Mouse (Mus musculus): Measurements from ENCODE around the gene Hhipl1.

Hhipl1 gene

DNA sequence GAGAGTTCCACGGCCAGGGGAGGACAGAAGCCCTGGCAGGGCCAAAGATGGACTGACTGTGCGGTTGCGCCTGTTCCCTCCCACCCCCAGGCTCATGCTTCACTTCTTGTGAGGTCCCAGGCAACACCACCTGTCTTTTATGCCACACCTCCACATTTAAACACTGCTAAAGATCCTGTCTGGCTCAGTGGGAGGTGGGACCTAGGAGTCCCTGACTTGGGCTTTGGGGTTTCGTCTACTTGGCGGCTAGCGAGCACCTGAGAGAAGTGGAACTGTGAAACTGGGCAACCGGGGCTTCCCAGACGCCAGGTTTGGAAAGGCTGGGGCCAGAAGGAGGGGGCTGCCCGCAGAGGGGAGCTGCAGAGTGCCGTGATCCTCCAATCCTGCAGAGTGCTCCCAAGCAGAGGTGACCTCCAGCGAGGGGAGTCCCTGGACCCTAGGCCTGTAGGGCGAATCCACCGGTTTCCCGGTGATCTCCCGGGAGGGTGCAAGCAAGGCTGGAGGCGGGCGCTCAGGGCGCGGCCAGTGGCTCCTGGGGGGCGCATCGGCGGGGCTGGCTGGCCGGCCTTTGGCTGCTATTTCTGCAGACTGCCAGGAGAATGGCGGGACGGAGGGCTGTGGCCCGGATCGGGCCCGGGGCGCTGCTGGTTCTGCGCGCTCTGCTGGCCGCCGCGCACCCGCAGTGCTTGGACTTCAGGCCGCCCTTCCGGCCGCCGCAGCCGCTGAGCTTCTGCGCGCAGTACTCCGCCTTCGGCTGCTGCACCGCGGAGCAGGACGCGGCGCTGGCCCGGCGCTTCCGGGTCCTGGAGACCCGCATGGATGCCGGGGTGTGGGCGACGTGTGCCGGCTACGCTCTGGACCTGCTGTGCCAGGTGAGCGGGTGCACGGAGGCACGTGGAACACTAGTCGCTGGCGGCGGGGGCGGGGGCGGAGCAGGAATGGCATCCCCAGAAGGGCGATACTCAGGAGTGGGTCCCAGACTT is at the start of gene Hhipl1:
Gene Hhipl1 (plus strand): TSS at position 459 of the 983 bp plus-strand sequence.
- peak; percentile 75 to 82 for DNase-seq

DNA sequence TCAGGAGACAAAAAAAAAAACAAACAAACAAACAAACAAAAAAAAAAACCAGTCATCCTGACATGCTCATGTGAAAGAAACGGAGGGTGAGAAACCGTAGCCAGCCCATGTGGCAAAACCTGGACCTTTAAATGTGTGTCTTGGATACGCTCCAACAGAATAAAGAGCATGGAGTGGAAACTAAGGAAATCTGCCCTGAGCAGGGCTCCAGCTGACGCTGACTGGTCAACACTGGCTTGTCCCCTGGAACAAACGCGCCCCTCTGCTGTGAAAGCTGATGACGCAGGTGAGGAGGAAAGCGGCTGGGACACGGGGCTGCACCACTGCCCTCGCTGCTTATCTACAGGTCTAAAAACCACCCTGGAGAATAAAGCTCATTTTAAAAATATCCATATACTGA is 49.3 kb upstream of the Hhipl1 start:
- DNase-seq, result no peak

- no peak for DNase-seq
Observed at GRCm38 (mm10) chr12:108259322-108260049, 46.6 kb upstream of the Hhipl1 start.

DNA sequence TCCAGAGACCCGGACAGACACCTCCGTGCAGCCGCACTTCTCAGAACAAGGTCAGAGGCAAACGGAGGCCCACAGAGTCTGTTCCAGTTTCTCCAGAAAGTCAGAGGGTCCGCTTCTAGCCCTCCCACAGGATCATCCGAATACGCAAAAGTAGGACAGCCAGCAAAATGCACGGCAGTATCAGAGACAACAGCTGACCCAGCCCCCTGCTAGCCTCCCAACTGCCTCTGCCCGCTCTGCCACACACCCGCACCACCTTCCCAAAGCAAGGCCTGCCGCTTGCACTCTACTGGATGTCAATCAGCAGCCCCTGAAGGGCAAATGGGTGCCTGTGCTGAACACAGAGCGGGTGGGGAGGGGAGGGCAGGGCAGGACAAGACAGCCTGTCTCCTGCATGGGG is 45.1 kb upstream of the Hhipl1 start:
- no peak for DNase-seq

DNA sequence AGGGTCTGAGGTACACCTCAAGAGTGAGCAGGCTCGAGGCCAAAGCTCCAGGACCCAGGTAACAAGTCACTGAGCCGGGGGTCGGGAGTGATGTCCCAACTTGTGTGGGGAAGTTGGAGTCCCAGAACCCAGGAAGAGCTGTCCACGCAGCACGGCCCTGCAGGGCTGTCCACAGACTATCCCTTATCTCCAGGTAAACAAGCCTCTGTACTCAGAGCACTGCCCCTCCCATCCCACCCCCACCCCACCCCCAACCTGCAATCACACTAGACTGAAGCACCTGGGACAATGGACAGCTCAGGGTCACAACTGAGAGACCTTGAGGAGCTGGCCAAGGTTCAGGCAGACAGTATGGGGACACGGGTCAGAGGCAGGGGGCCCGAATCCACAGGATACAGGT is 41.2 kb upstream of the Hhipl1 start:
- DNase-seq, result no peak

- DNase-seq, result peak in 1 of 2 experiments; percentile 63
Observed at GRCm38 (mm10) chr12:108265831-108266619, 40.0 kb upstream of the Hhipl1 start.

GRCm38 (mm10) chr12:108267653-108268052 is 38.4 kb upstream of the Hhipl1 start:
- no peak for DNase-seq

DNA sequence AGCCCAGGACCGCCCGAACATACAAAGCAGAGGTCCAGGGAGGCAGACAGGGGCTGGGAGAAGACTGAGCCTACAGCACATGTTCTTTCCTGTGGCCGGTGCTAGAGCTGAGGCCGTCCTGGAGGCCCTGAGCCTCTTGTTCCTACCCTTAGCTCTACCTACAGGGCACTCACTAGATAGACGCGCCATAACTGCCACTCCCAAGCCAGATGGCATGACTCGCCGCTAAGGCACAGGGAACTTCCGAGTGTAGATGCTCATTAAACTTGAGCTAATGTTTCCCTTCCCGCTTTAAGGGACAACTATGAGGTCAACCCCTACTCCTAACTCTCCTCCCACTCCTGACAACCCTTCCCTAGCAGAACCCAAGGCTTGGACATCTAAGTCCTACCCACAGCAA is 37.1 kb upstream of the Hhipl1 start:
- DNase-seq, result no peak

DNA sequence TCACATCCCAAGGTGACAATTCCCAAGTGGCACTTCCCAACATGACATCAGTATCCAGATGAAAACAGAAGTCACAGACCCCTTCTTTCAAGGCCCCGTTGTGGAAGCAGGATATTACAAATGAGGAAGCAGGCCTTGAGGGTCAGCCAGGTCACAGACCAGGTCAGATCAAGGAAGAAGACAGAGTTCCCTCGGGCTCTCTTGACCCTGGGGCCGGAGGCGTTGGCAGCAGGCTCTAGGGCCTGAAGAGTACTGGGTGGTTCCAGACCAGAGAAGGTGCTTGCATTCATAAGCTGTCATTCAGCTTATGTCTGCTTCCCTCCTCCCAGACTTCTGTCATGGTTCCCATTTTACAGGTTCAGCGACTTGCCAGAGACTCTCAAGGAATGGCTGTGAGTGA is 36.4 kb upstream of the Hhipl1 start:
- DNase-seq, result no peak

DNA sequence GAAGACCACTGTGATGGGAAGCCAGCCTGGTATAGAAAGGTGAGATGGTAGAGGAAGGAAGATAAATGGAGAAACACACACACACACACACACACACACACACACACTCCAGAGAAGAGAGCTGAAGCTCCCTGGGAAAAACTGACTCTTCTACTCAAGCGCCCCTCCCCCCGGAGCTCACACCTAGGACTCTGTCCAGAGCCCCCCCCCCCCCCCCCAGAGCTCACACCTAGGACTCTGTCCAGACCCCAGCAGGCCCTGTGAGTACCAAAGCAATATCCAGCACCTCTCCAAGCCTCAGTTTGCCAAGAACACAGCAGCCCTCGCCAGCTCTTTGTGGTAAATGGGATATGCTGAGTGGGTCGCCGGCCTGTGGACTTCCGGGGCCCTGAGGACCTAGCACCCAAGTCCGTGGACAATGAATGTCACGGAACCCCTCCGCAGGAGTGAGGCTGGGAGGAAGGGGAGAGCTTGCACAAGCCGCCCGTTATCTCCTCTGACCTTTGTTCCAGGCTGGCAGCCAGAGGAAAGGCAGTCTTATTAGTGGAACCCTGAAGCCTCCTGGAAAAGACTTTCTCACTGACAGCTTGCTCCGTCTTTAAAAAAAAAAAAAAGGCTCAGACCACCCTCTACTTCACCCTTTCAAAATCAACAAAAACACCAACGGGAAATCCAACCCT is 35.7 kb upstream of the Hhipl1 start:
- DNase-seq, result no peak

DNA sequence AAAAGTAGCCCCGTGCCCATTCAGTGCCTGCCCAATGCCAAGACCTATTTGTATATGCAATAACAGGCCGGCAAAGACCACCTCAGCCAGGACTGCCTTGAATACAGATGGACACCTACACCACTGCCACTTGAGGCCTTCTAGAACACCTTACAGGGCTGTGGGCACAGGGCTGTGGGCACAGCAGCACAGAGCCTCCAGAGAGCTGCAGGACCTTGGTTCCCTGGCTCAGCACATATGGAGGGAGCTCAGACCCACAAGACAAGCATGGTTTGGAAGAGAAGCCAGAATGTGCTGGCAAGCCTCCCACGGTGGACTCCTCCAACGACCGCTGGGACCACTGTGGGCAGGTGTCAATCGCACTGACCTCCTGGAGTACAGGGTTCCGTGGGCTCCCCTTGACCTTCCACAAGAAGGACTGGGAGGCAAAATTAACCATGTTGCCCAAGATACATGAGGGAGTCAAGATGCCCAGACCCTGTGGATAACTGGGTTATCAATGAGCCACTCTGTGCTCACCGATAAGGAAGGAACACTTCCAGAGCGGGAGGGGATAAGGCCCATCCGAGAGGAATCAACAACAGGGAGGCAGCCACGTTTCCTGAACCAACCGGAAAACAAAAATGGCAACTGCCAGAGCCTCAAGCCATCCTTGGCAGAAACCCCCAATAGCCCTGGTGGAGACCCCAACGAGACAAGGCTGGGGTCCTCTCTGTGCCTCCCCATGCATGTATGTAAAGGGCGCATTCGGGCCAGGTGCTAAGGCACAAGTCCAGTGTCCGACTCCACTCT is 34.5 kb upstream of the Hhipl1 start:
- DNase-seq, result no peak

GRCm38 (mm10) chr12:108272143-108272635 is 33.9 kb upstream of the Hhipl1 start:
- DNase-seq, result no peak

DNA sequence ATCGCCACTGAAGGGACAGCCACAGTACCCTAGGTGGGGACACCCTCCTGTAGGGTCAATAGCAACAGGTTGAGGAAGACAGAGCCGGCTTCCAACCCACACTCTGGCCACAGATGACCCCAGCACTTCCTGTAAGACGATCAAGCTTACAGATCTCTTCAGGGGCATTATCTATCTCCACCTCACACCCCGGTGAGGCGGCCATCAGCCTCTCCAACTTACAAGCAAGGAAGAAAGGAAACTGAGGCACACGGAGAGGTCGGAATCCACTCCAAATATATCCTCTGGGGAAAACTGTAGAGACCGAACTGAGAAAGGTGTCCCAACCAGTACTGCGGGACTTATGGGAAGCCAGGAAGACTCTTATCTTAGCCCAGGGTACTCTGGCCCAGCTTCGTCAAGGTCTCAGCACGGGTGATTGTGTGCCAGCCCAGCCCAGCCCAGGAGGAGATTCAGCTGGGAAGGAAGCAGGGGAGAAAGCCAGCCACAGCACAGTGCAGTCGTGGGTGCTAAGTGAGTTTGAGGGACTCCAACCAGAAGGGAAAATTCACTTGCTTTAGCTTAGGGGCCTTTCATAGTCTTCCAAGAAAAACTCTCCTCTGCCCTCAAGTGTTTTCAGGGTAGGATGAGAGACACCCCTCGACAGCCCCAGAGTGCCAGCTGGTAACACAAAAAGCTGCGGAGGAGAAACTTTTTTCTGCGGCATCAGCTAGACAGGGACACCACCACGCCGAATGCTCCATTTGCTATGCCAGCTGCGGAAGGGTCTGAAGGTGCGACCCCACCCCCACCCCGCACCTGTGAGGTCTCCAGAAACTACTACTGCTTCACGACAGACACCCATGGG is 32.4 kb upstream of the Hhipl1 start:
- DNase-seq, result peak in 1 of 2 experiments; percentile 28

- peak; percentile 22 to 53 for DNase-seq
Observed at GRCm38 (mm10) chr12:108274313-108274595, 31.8 kb upstream of the Hhipl1 start.

- peak; percentile 63 to 78 for DNase-seq
Observed at GRCm38 (mm10) chr12:108274661-108275507, 31.2 kb upstream of the Hhipl1 start, which contains the start of gene Ccdc85c. TSS of gene Ccdc85c (minus strand) at chr12:108275425.

DNA sequence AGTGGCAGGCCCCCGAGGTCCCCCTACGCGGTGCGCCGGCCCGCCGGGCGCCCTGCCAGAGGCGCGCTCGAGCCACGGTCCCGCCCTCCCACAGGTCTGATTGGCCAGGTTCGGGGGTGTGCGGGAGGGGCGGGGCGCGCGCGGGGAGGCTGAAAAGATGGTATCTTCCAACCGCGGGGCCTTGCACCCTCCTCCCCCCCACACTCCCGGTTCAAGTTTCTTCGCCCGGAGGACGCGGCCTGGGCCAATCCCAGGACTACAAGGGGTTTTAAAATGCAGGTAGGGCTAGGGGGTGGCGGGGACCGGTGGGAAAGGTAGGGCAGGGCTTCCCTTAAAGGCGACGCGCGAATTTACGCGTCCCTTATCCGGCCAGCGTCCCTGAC is 30.6 kb upstream of the Hhipl1 start:
- peak; percentile 97 to 99 for DNase-seq

DNA sequence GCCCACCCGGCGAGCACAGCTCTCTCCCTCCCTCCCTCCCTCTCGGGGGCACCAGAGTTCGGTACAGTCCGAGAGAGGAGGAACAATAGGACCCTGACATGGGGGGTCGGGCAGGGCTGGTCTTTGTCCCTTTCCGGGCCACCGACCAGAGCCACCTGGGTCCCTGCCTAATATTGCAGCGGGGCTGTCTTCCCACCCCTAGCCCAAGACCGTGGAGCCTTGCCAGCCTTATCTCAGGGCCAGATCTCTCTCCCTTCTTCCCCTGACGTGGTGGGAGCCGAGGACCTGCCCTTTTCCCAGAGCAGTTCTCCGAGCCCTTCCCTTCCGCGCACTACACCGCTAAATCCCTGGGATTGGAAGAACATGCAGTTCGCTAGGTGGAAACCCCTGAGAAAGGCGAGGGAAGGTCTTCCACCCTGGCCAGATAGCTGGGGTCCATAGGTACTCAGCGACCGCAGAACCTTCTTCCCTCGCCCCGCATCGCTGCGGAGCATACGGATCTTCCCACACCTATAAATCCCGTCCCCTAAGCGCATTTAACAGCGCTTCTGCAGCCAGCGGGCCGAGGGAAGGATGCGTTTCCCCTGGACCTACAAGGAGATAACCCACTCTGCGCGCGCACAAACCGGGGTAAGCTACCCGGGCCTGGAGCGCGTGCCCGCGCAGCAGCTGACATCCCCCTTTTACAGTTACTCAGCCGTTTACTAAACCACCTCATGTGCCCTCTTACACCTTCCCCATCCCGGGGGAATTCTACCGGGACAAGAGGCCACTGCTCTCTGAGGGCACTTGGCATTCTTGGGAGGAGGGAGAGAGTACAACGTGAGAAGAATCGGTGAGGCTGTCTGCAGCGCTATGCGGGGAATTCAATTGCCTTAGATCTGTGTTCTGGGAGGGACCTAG is 29.9 kb upstream of the Hhipl1 start:
- DNase-seq, result peak; percentile 54 to 68

DNA sequence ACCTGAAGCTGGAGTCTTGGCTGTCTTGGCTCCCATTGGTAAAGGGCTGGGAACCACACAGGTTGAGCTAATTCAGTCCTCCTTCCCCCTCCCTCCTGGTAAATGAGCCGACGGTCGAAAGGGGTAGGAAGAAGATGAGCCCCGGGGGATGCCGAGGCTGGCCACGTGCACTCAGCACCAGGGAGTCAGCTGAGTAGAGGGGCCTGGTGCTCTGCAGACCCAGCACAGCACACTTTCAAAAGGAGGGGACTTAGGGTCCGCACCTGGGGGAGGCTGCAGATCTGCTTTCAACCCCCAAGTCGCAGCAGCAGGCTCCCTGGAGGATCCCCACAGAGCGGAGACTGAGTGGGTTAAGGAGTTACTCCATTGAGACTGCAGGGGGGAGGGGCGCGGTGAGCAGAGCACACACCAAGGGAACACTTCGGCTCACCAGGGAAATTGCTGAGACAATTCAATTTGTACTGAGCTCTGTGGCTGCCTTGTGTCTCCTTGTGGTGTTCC is 28.7 kb upstream of the Hhipl1 start:
- DNase-seq, result peak; percentile 47 to 63

Measured in kidney, postnatal 4 days (tissue).